Mouse (Mus musculus) CD8-positive naive resting alpha-beta T cell, adult 2 months (primary cell): ENCODE results near the gene Foxo6.

Experiments used
- DNase-seq, 2 experiments: peaks; one replicate each; pipeline ENCODE4 v3.0.0; 2022; ENCODE audit warnings: low read depth in 2 of 2, low spot score in 2 of 2

The Foxo6 gene

GRCm38 (mm10) chr4:120259356-120260181 lies 27.6 kb downstream of the Foxo6 start:
- no peak for DNase-seq

- no peak for DNase-seq
These were observed 38.3 kb downstream of the Foxo6 start for GRCm38 (mm10) chr4:120248800-120249261.

- DNase-seq = no peak
These were observed 39.7 kb downstream of the Foxo6 start for GRCm38 (mm10) chr4:120247412-120247811.

DNA sequence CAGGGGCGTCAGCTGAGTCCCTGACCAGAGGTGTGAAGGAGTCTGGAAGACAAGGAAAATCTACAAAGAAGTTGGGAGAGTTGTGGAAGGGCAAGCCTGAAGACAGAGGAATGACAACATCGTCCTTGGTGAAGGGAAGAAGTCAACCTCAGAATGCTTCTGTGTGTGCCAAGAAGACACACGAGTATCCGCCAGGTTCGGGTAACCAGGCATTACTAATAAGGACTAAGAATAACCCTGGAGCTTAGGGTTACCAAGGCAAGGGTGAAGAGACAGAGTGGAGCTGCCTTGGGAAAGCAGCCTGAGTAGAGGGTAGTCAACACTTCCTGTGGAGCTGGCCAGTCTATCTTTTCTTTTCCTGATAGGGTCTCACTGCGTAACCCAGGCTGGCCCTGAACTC lies 41.1 kb downstream of the Foxo6 start:
- DNase-seq = no peak

- DNase-seq = no peak
These were observed 44.3 kb downstream of the Foxo6 start for GRCm38 (mm10) chr4:120242783-120243262.

DNA sequence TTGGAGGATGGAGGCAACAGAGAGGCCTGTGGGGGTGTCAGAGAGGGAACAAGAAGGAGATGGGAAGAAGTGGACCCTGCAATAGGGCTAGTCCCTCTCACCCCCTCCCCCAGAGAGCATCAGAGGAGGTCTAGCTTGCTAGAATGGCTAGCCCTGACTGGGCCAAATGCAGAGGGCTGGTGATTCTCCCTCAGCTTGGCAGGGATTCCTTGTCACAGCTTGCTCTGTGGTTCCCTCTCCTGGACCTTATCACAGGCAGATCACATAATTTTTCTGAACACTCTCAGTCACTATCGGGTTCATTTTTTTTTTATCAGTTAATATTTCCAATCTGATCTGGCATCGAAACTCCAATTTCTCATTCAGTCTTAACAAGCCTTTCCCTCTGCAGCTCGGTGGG lies 46.0 kb downstream of the Foxo6 start:
- no peak for DNase-seq

DNA sequence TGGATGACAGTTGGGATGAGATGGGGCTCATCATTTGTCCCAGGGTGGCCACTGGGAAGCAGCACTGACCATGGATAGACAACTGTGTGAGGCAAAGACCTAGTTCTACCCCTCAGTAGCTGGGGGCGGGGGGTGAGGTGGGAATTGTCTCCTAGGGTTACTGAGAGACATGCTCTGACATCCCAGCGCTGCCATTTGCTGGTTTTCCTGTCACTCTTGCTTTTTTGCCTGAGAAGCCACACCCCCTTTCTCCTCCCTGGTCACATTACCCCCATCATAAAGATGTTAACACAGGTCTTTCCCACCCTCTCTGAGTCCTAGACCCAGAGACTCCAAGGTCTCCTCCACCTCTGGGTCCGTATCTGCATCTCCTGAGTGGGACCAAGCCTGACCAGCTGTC lies 47.7 kb downstream of the Foxo6 start:
- DNase-seq = no peak

DNA sequence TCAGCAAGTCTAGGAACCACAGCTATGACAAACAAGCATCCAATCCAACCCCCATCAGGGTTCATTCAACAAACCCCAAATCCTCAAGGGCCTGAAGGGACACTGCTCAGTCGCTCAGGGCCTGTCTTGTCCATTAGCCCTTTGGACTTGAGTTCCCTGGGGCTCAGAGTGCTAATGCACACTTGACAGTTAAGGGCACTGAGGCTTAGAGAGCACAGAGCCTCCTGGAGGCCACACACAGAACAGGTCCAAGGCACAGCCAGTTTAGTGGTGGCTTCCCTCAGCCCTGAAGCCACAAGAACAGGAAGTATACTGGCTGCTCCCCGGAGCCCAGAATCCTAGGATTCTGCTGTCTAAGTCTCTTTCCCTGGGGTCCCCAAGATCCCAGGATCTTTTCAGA lies 53.9 kb downstream of the Foxo6 start:
- DNase-seq = no peak

GRCm38 (mm10) chr4:120232541-120232940 lies 54.6 kb downstream of the Foxo6 start:
- DNase-seq = no peak

DNA sequence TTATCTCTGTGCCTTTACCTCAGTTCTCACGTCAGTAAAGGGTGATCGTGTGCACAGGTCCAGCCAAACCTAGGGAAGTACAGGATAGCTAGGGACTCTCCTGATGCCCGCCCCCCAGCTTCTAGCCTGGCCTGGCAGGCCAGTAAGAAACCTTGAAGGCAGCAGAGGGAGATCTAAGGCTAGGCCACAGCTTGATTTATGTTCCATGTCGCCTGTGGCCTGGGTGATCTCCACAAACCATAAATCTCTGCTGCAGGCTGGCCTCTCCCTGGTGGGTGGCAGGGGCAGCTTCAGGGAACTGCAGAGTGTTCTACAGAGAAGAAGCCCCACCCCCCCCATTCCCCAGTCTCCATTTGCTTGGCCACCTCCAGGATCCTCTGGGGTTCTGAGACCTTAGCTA lies 55.2 kb downstream of the Foxo6 start:
- no peak for DNase-seq

DNA sequence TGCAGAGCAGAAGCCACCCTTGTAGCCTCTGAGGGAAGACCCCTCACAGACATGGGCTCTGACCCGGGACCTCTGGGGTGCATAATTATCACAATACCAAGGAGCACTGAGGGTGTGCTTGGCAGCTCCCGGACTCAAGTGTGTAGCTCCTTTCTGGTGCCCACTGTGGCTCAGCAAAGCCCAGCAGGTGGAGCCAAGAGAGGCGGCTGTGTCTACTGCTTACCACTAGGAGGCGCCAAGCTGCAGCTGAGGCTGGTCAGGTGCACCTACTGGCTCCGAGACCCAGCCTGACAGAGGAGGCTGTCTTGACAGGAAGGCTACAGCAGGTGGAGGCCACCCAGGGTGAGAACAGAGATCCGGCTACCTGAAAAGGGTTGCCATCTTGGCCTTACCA lies 56.9 kb downstream of the Foxo6 start:
- peak in 1 of 2 experiments; percentile 4 for DNase-seq

- no peak for DNase-seq
These were observed 57.5 kb downstream of the Foxo6 start for GRCm38 (mm10) chr4:120229505-120230255.

DNA sequence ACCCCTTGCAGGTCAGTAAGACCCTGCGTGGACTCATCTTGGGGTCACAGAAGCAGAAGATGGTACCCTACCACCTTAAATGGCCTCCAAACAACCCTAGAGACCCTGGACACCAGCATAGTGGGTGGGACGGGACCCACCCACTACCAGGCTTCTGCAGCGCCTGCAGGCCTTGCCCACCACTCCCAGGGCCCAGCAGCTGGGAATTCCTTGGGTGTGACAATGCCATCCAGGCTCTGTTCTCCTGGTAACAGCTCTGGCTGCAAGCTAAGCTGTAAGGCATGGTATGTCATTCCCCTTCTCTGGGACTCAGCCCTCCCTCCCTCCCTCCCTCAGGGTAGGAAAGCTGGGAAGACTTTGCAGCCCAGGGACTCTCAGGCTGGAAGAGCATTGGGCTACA lies 58.5 kb downstream of the Foxo6 start:
- DNase-seq = no peak

DNA sequence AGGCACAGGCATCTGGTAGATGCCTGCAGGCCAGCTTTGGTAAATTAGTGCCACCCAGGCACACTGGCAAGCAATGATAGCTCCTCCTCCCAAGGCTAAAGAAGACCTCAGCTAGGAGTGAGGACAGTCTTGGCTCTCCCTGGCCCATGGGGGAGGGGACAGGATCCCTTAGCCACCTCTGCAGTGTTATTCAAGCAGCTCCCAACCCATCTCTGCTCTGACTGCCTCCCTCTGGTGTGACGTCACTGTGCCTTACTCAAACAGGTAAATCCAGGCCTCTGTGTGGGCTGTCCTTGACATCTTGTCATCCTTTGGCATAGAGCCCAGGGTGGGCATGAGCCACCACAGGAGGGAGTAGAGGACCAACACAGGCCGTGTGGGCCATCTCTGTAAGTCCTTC lies 59.9 kb downstream of the Foxo6 start:
- DNase-seq = no peak

DNA sequence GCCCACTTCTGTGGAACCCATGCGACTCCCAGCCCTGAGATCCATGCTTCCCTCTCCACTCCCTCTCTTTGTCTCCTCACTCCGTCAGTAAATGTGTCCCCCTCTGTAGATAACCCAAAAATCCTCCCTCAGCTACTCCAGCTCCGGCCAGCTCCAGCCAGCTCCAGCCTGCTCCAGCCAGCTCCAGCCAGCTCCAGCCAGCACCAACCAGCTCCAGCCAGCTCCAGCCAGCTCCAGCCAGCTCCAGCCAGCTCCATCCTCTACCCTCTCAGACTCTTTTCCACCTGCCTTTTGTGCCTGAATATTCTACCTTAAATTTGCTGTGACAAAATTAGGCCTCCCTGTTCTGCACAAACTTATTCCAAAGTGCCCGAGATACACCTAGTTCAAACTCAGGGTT lies 60.5 kb downstream of the Foxo6 start:
- DNase-seq = no peak

- peak in 1 of 2 experiments; percentile 5 for DNase-seq
These were observed 61.9 kb downstream of the Foxo6 start for GRCm38 (mm10) chr4:120225135-120225780.

- DNase-seq = no peak
These were observed 63.3 kb downstream of the Foxo6 start for GRCm38 (mm10) chr4:120223805-120224204.

DNA sequence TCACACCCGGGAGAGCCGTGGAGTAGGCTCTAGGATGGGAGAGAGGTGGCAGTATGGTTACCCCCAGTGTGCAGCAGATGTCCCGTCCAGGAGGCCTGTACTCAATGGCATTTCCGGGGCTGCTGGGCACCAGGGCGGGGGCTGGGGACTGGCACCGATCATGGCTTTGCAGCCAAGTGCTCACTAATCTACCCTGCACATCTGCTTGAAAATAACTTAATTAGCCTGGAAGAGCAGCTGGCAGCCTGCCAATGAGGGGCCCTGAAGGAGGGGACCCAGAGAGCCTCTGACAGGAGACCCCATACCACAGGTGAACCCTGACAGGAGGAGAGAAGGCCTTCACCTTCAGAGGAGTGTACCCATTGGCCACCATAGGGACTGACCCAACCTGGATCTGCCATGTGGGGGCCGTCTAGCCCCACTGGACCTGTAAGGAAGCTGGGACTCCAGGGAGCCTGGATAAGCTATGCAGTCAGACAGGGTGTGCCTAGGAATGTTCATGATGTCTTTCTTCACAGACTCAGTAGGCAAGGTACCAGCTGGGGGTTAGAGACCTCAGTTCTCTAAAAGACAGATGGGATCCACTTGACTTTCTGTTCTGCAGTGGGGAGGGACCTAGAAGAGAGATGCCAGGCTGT lies 63.9 kb downstream of the Foxo6 start:
- no peak for DNase-seq

DNA sequence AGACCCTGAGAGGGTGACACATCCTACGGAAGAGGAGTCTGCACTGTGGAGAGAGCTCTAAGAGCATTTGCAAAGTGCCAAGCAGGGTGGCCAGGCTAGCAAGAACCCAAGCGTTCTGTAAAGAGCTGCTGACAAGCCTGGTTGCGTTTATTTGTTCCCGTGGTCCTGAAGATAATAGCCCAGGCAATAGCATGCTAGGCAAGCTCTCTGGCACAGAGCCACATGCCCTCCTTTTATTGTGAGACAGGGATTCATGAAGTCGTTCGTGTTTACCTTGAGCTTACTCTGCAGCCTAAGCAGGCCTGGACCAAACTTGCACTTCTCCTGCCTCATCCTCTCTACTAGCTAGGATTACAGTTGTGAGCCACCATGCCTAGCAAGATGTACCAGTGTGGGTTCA lies 65.4 kb downstream of the Foxo6 start:
- no peak for DNase-seq

DNA sequence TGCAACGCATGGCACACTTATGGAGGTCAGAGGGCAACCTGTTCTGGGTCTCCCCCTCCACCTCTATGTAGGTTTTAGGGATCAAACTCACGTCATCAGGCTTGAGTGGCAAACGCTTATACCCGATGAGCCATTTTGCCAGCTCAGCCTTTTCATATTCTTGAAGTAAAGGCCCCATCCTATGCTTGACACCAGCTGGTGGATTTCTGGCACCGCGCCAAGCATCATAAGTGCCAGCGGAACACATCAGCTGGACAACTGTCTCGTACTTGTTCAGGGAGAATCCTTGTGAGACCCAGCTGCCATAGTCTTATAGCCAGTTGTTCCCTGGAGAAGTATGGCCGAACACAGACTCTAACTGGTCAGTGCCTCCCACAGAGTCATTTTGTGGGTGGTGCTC lies 68.3 kb downstream of the Foxo6 start:
- DNase-seq = no peak
